Mouse (Mus musculus): Measurements from ENCODE around the gene Vmn1r85.

Gene Vmn1r85

GRCm38 (mm10) chr7:13038621-13039169 is 56.3 kb downstream of the Vmn1r85 start:
- DNase-seq (ENCODE audit: low spot score in 2 of 2): no peak

DNA sequence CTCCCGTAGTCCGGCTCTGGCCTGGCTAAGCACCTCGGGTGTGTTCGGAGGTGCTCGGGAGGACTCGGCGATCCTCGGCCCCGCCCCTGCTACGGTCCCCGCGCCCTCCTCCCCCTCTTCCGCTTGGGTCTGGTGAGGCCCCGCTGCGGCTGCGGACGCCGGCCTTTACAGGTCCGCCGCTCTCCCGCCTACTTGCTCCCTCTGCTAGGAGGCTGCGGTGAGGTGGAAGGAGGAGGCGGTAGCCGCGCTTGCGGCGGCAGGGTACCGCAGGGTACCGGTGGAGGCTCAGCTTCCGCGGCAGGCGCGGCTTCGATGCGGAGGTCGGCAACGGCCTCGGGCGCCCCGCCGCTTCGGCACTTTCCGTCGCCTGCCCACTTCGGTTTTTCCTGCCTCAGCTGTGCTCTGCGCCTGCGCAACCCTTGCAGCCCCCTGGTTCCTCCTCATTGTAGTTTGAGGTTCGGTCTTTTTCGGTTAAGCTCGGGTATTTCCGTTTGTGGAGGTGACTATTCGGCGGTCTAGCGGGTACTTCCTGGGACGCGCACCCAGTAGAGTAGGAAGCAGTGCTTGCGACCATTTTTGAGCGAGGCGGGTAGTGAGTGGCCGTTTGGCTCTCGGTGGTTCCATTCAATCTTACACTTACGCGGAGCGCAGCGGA is 56.9 kb downstream of the Vmn1r85 start, which contains the start of gene Ube2m:
Gene Ube2m, minus strand, starts transcription at position 375 of the 655 bp plus-strand sequence.
- DNase-seq (ENCODE audit: low spot score in 2 of 2): peak; percentile 97 to 98

DNA sequence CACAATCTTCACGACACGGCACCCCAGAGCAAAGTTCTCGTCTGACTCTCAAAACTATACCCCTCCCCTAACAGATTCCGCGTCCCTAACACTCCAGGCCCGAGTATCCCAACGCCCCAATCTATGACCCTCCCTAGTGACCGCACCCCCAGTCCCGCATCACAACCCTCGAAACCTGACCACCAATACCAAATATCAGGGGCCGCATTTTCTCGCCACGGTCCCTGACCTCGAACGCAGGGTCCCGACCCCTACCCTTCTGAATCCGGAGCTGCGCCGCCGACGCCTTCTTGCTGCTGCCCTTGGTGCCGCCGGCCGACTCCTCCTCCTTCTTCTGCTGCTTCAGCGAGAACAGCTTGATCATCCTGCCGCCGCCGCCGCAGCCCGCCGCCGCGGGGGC is 57.6 kb downstream of the Vmn1r85 start:
- DNase-seq (ENCODE audit: low spot score in 2 of 2): no peak

GRCm38 (mm10) chr7:13036806-13037205 is 58.2 kb downstream of the Vmn1r85 start:
- DNase-seq (ENCODE audit: low spot score in 2 of 2): no peak

DNA sequence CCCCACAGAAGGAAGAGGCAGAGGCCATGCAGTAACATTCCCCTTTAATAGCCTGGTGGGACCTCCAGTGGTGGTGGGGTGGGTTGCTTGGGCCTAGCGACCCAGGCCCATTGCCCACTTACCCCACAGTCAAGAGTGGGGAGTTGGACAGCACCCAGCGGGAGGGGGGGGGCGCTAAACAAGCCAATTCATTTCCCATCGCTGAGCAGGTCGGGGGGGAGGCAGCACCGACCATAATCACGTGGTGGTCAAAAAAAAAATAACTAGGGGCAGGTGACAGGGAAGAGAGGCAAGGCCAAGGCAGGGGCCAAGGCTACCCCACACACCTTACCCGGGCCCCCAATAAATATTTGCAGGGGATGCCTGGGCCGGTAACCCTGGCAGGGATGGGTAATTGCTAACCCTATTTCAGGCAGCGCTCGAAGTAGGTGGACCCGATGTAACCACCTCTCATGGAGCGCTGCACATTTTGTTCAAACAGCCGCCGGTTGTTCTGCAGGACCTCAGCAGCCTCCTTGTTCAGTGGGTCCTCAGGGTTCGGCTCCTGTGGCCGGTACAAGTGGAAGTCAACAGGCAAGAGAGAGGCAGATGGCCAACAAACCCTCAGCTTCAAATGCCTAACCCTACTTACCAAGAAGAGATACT is 59.6 kb downstream of the Vmn1r85 start:
- DNase-seq (ENCODE audit: low spot score in 2 of 2): no peak

- DNase-seq (ENCODE audit: low spot score in 2 of 2): peak; percentile 96 to 98
Measured at GRCm38 (mm10) chr7:13034148-13034977, 60.6 kb downstream of the Vmn1r85 start, which contains the start of gene Chmp2a. Gene Chmp2a, minus strand, starts transcription at chr7:13034807.

DNA sequence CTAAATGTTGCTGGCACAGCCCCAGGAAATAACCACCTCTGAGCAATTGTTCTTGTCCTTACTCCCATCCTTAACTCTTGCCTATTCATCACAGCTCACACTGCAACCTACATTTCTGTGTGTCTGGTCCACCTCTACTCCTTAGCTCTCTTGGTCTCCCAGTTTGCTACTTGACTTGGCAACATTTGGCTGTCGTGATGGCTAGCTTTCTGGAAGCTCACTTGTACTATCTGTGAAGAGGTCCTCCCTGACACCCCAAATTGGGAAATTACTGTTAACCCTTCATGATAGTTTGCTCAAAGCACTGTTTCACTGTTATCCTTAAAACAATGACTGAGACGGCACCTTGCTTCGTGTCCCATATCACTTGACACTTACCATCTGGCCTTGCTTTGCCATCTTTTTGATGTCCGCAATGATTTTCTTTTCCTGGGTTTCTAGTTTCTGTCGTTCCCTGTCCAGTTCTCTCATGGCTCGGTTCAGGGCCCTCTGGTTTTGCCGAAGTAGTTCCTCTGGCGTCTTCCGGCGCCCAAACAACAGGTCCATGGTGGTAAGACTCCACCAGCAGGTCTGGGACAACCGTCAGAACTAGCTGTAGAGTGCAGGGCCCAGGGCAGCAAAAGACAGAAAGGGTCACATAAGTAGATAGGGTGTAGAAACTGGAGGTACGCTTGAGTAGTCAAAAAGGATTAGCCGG is 61.4 kb downstream of the Vmn1r85 start:
- no peak for DNase-seq (ENCODE audit: low spot score in 2 of 2)

All from heart, adult 9 months (tissue).